Mouse (Mus musculus) urinary bladder, postnatal 4 days (tissue): Measurements from ENCODE around the gene Myod1.

Experiments
- DNase-seq, 2 experiments: peaks; one replicate each; pipeline ENCODE4 v3.0.0; 2021 to 2022; ENCODE audit warnings: low spot score in 2 of 2

Myod1 gene

GRCm38 (mm10) chr7:46376172-46377007, at the start of gene Myod1:
TSS of gene Myod1 (plus strand) at chr7:46376474.
- DNase-seq, result no peak

DNA sequence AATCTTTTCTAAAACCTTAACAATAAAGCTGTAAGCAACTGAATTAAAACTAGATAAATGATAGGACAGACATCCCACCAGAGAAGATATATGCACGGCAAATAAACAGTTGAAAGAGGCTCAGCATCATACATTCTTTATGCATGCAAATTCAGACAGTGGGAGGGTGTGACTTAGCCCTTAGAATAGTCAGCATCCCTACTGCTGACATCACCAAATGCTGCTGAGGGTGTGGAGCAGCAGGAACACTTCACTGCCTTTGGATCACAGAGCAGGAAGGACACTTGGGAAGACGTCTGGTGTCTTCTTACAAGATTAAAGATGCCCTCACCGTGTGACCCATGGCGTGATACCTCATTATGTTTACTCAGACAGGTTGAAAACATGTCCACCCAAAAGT, 48.4 kb upstream of the Myod1 start:
- no peak for DNase-seq

DNA sequence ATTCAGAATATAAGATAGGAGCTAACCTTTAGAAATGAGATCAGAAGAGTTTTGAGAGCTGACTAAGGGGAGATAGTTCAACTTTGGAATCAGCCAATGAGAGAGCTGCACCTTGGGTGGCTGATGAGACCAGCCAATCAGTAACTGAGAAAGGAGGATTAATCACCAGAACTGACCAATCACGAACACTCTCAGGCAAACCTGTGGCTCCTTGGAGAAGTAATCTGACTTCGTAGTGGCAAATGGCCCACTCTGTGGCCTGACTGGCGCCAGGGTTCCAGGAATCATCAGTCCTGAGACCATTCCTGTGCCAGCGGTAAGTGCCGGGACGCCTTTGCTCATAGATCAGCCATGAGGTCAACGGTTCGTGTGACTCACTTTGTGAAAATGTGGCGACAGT, 38.9 kb upstream of the Myod1 start:
- no peak for DNase-seq

- DNase-seq, result no peak
Measured at GRCm38 (mm10) chr7:46339818-46340217, 36.5 kb upstream of the Myod1 start.

DNA sequence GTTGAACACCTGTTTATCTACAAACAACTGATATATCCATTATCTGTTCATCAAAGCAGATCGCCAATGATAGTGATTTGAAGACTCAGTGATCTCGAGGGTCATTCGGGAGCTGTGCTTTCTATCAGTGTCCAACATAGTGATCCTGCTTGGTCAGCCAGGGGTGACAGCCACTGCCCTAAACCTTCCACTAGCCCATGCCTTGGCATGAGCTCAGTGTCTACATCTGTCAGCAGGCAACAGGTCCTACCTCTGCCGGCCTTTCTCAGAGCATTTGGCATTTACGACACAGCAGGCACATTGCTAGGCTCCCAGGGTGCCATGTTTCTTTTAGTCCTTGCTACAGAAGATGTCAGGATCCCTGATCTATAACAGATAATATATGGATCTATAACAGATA, 36.0 kb upstream of the Myod1 start:
- DNase-seq, result no peak

- no peak for DNase-seq
Measured at GRCm38 (mm10) chr7:46341471-46341870, 34.8 kb upstream of the Myod1 start.

DNA sequence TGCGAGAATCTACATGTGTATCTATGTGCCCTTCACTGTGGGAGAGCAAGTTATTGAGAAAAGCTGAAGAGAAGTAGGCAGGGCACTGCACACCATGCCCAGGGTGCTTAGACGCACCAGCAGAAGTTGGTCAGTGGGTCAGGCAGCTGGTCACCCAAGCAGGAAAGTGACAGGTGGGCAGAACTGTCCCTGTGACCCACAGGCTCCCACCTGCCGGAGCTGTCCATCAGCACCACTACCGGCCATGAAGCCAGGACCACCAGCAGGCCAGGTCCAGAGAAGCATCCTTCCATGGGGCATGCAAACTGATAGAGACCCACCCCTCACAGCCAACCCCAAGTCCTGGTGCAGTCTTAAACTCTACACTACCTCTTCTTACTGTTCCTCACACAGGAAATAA, 28.6 kb upstream of the Myod1 start:
- no peak for DNase-seq

GRCm38 (mm10) chr7:46348813-46349212, 27.5 kb upstream of the Myod1 start:
- no peak for DNase-seq

- DNase-seq, result no peak
Measured at GRCm38 (mm10) chr7:46350119-46350702, 26.1 kb upstream of the Myod1 start.

DNA sequence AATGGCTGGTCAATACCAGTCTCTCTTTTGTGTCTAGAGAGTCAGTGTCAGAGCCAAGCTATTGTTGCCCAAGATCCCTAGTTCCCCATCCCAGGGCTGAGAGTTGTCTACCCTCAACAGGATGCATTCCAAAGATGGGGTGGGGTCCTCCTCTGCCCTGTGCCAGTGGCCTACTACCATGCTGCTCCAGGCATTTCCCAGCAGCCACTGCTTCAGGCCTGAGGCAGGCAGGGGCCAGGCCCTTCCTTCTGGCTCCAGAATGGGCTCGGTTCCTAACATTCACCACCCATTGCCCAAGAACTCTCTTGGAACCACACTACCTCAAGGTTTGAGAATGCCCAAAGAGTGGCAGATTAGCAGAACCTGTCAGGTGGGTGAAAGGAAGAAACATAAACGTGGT, 23.5 kb upstream of the Myod1 start:
- DNase-seq, result no peak

DNA sequence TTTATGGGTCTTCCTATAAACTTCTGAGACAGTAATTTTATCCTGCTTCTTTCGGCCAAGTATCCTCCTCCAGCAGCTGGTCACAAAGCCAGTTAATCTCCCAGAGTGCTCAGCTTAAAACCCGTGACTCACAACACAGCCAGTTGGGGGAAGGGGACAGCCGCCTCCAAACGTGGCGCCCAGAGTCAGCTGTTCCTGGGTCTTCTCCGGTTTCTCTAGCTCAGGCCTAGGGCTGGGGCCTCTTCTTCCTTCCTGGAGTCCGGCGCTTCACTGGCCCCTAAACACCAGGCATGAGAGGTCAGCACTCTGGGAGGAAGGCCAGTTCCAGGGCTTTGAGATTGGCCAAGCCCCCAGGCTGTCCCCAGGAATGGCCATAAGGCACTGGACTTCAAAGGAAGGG, 23.1 kb upstream of the Myod1 start:
- DNase-seq, result no peak

DNA sequence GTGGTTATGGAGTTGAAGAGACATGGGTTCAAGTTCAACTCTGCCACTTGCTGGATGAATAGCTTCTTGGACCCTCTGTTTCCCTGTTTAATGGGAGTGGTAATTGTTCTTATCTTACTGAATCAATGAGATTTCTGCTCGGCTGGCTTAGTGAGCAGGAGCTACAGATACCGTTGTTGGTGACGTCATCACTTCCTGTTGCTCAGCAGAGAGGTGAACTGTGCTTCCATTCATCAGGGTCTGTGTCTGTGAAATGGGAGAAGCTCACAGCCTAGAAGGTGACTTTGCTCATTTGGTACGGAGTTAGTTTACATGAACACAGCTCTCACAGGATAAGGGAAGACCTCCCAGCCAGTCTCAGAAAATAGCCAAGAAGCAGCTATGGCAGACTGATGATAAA, 22.4 kb upstream of the Myod1 start:
- DNase-seq, result no peak

DNA sequence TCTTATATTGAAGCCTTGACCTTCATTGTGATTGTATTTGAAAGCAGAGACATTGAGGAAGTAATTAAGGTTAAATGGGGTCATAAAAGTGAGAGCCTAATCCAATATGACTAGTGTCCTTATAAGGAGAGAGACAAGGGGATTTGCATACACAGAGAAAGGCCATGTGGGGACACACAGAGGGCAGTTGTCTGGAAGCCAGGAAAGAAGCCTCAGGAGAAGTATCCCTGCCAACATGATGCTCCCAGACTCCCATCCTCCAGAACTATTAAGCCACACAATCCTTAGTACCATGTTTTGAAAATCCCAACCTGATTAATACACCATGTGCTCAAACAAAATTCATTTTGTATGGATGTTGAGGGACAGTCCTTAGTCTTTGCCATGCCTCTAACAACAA, 14.5 kb upstream of the Myod1 start:
- DNase-seq, result no peak

- no peak for DNase-seq
Measured at GRCm38 (mm10) chr7:46364154-46364553, 12.1 kb upstream of the Myod1 start.

DNA sequence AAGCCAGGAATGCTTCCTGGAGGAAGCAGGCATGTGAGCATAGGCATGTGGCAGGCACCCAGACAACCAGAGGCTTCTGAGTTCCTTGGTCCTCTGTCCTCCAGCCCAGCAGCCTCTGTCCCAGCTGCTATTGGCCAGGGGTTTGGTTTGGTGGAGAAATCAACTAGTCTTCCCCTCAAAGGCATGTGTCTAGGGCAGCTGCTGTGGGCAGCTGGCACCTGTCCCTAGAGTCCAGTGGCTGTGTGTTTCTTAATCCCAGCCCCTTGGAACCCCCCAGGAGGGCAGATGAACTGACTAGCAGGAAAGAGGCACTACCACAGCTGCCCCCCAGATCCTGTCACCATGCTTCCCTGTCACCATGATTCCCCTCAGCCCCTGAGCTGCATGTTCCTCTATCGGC, 10.5 kb upstream of the Myod1 start:
- DNase-seq, result no peak

DNA sequence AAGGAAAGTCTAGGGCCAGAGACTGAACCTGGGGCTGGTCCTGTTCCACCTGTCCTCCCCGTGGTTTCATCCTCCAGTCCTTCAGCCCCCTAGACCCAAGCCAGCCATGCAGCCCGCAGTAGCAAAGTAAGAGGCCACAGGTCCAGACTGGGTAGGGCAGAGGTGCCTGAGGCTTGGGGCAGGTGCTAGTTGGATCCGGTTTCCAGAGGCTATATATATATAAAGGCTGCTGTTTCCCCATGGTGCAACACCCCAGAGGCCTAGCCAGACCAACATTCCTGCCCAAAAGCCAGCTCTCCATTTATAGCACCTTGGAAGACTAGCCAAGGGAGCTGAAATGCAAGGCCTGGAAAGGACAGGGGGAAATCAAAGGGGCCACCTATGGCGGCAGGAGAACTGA, 5.2 kb upstream of the Myod1 start:
- no peak for DNase-seq

- DNase-seq, result no peak
Measured at GRCm38 (mm10) chr7:46377008-46377346, 703 bp downstream of the Myod1 start.

DNA sequence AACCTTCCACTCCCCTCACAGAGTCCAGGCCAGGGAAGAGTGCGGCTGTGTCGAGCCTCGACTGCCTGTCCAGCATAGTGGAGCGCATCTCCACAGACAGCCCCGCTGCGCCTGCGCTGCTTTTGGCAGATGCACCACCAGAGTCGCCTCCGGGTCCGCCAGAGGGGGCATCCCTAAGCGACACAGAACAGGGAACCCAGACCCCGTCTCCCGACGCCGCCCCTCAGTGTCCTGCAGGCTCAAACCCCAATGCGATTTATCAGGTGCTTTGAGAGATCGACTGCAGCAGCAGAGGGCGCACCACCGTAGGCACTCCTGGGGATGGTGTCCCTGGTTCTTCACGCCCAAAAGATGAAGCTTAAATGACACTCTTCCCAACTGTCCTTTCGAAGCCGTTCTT, 1.8 kb downstream of the Myod1 start:
- DNase-seq, result no peak

- DNase-seq, result peak; percentile 43 to 79
Measured at GRCm38 (mm10) chr7:46378983-46379382, 2.7 kb downstream of the Myod1 start.

DNA sequence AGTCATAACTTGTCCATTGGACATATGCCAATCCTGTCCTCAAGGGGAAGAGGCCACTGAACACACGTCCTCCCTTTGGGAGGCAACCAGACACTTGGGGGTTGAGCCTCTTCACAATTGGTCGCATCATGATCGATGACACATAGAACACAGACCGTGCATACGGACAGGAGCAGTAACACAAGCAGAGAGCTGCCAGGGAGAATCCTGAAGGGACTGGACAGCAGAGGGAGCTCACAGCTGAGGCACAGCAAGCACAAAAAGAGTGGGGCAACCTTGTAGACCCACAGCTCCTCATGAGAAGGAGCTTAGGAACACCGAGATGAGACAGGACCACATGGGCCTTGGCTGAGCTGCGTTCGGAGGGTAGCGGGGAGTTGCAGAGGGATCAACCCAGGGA, 4.4 kb downstream of the Myod1 start:
- no peak for DNase-seq

DNA sequence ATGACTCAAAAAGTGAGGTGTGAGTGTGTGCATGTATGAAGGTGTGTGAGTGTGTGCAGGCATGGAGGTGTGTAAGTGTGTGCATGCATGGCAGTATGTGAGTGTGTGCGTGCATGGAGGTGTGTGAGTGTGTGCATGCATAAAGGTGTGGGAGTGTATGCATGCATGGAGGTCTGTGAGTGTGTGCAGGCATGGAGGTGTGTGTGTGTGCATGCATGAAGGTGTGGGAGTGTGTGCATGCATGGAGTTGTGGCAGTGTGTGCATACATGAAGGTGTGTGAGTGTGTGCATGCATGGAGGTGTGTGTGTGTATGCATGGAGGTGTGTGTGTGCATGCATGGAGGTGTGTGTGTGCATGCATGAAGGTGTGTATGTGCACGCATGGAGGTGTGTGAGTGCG, 11.2 kb downstream of the Myod1 start:
- no peak for DNase-seq

DNA sequence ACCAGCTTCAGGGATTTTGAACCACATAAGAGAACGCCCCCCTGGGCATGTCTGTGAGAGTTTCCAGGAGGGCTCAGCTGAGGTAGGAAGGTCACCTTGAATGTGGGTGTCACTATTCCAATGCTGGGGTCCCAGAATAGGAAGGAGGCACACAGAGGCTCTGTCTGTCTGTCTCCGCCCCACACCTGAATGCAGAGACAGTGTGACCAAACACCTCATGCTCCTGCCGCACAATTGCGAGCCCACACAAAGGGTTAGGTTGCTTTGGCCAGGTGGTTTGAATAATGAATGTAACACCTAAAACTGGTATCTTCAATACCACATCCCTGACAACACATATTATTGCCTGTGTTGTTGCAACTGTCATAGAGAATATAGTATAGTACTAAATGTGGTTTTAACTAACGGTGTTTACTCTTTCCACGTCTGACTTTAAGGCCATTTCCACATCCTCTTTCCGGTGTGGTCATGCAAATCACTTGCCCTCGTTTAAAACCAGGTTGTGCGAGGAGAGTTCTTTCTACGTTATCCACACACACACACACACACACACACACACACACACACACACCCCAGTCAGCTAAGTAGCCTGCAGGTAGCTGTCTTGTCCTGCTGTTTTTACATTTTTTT, 13.3 kb downstream of the Myod1 start:
- DNase-seq, result no peak

GRCm38 (mm10) chr7:46390226-46390625, 14.0 kb downstream of the Myod1 start:
- no peak for DNase-seq
